Mouse (Mus musculus) testis, adult 2 months (tissue): ENCODE results near the gene Pparg. TPM values are rescaled to one million over a fixed set of nuclear protein-coding genes. Genes with fewer than 3 reads are reported as not detected.

Experiments used
- H3K27ac ChIP-seq: fragments of 200-500 bp; 2 replicates; pipeline ENCODE4 v1.5.1; 2012; ENCODE audit warnings: low read depth, low read length; ENCODE audit not compliant: control insufficient read depth, insufficient read depth
- H3K27me3 ChIP-seq: fragments of 200-500 bp; 2 replicates; pipeline ENCODE4 v1.6.1; 2012; ENCODE audit warnings: mild to moderate bottlenecking, low read length, moderate library complexity; ENCODE audit not compliant: control insufficient read depth, insufficient read depth
- H3K36me3 ChIP-seq: fragments of 200-500 bp; 2 replicates; pipeline ENCODE4 v1.6.1; 2012; ENCODE audit warnings: mild to moderate bottlenecking, low read length; ENCODE audit not compliant: control insufficient read depth, insufficient read depth
- H3K4me1 ChIP-seq: fragments of 200-500 bp; 2 replicates; pipeline ENCODE4 v1.6.1; 2012; ENCODE audit warnings: low read length; ENCODE audit not compliant: control insufficient read depth, insufficient read depth
- H3K4me3 ChIP-seq: fragments of 200-500 bp; 2 replicates; pipeline ENCODE4 v1.5.1; 2012; ENCODE audit warnings: low read depth, mild to moderate bottlenecking, low read length, moderate library complexity, mixed read lengths; ENCODE audit not compliant: control insufficient read depth
- CTCF ChIP-seq: fragments of 200-500 bp; IDR thresholded peaks from 2 replicates; pipeline ENCODE4 v1.5.1; 2012; ENCODE audit warnings: low read depth, mild to moderate bottlenecking, inconsistent platforms, low read length, moderate library complexity; ENCODE audit not compliant: control insufficient read depth, insufficient read depth, insufficient replicate concordance
- POLR2A ChIP-seq: fragments of 200-500 bp; IDR thresholded peaks from 2 replicates; pipeline ENCODE4 v1.6.1; 2012; ENCODE audit warnings: low read depth, mild to moderate bottlenecking, inconsistent platforms, low read length, moderate library complexity; ENCODE audit not compliant: control insufficient read depth
- polyA plus RNA-seq: library from polyadenylated mRNA; depleted of rRNA; stranded (reverse); fragments of >200 nt; gene quantifications from 2 replicates; pipeline ENCODE4 v1.2.3, GENCODE M21; 2012; rRNA removed

Pparg gene
- polyA plus RNA-seq, 1 experiment = 1.2 TPM

GRCm38 (mm10) chr6:115524449-115524990 lies 163.8 kb downstream of the Pparg start:
- TF ChIP-seq CTCF (no peak), POLR2A (no peak)
- no peaks in the 10 kb centered on the region for H3K27me3 ChIP-seq
- no peak overlapping the region for H3K27ac ChIP-seq

GRCm38 (mm10) chr6:115527418-115527817 lies 166.7 kb downstream of the Pparg start:
- H3K27ac ChIP-seq = no peak overlapping the region
- H3K4me3 ChIP-seq = no peak overlapping the region
- TF ChIP-seq POLR2A = no peak
- no peak for TF ChIP-seq CTCF
- H3K36me3 ChIP-seq = no peaks in the 10 kb centered on the region
- H3K27me3 ChIP-seq = no peaks in the 10 kb centered on the region
- no peaks in the 10 kb centered on the region; the same call in 1 of the 2 replicates for H3K4me1 ChIP-seq

More at GRCm38 (mm10) chr6:115524449-115524990, 163.8 kb downstream of the Pparg start:
- H3K4me3 ChIP-seq = no peak overlapping the region
- no peaks in the 10 kb centered on the region for H3K36me3 ChIP-seq
- no peaks in the 10 kb centered on the region; the same call in 1 of the 2 replicates for H3K4me1 ChIP-seq

- no peak for TF ChIP-seq CTCF
- no peak for TF ChIP-seq POLR2A
- Histone ChIP-seq H3K4me1 (no peaks in the 10 kb centered on the region; the same call in 1 of the 2 replicates), H3K27ac (no peak overlapping the region), H3K36me3 (no peaks in the 10 kb centered on the region), H3K4me3 (no peak overlapping the region), H3K27me3 (no peaks in the 10 kb centered on the region)
These were observed 167.6 kb downstream of the Pparg start for GRCm38 (mm10) chr6:115528372-115528771.

- Histone ChIP-seq H3K27ac (no peak overlapping the region), H3K36me3 (no peaks in the 10 kb centered on the region), H3K4me1 (peaks cover 2% of the 10 kb centered on the region), H3K4me3 (no peak overlapping the region), H3K27me3 (no peaks in the 10 kb centered on the region)
- TF ChIP-seq POLR2A = no peak
- no peak for TF ChIP-seq CTCF
These were observed 173.9 kb downstream of the Pparg start for GRCm38 (mm10) chr6:115534617-115535016.

GRCm38 (mm10) chr6:115536169-115536568 lies 175.4 kb downstream of the Pparg start:
- no peak for TF ChIP-seq POLR2A
- TF ChIP-seq CTCF = no peak
- no peaks in the 10 kb centered on the region for H3K36me3 ChIP-seq
- H3K4me3 ChIP-seq = no peak overlapping the region
- H3K4me1 ChIP-seq = peaks cover 2% of the 10 kb centered on the region
- no peak overlapping the region for H3K27ac ChIP-seq
- H3K27me3 ChIP-seq = no peaks in the 10 kb centered on the region

GRCm38 (mm10) chr6:115538645-115539429 lies 178.1 kb downstream of the Pparg start:
- no peaks in the 10 kb centered on the region for H3K36me3 ChIP-seq
- H3K4me1 ChIP-seq = peaks cover 2% of the 10 kb centered on the region
- no peak overlapping the region for H3K27ac ChIP-seq
- peak; percentile 93 for TF ChIP-seq CTCF
- no peak for TF ChIP-seq POLR2A
- H3K27me3 ChIP-seq = no peaks in the 10 kb centered on the region
- peak overlapping the region; percentile 77 for H3K4me3 ChIP-seq

Other genes with a start within 250 kb of the Pparg start
- gene Syn2, start 226.0 kb upstream of the Pparg start, polyA plus RNA-seq = 9.2 and 12.5 TPM in 2 replicates
- gene Gm17482, start 133.6 kb upstream of the Pparg start, polyA plus RNA-seq = not detected in 2 replicates
- gene Timp4, start 108.7 kb upstream of the Pparg start, polyA plus RNA-seq = 1.5 and 2.0 TPM in 2 replicates
- 1.4 and 2.2 TPM in 2 replicates for gene Tsen2, start 183.7 kb downstream of the Pparg start, polyA plus RNA-seq
- gene Mkrn2os, start 231.6 kb downstream of the Pparg start, polyA plus RNA-seq = 0.66 and 1.9 TPM in 2 replicates
- 137 and 145 TPM in 2 replicates for gene Mkrn2, start 241.0 kb downstream of the Pparg start, polyA plus RNA-seq